8 mouse cellular contexts compared by ENCODE assay signal in the genomic region with DNA sequence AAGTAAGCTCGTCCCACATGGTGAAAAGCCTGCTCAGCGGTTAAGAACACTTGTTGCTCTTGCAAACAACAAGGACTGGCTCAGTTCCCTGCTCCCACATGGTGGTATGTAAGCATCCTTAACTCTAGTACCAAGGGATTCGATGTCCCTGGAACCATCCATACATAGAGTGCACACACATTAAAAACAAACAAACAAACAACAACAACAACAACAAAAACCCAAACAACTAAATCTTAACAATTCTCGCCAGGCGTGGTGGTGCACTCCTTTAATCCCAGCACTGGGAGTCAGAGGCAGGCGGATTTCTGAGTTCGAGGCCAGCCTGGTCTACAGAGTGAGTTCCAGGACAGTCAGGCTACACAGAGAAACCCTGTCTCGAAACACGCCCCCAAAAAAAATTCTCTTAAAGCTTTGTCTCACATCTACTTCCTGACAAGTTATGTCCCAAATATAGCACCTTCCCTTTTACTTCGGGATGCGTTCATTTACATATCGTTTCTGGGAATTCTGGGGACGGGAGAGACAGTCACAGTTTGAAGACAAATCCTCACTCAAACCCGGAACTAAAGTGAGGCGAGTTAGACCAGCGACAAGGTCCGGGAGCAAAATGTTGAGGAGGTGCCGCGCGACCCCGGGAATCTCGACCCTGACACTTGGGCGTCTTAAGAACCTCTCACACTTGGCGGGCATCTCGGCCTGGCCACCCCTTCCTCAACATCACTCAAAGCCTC. TPM values are rescaled to one million over a fixed set of nuclear protein-coding genes. Genes with fewer than 3 reads are reported as not detected.
DNase-seq lines count a peak whose midpoint lies in the region; ATAC-seq and TF ChIP-seq lines count a peak whose summit lies in the region.

No protein-coding gene starts in this region.

- peak overlapping the region; percentile 91 for H3K27ac ChIP-seq in kidney, embryonic 15.5 days
- H3K27ac ChIP-seq in embryonic facial prominence, embryonic 12.5 days = peak overlapping the region; percentile 57; the same call in 1 of the 2 replicates
- peak overlapping the region; percentile 65 for H3K27ac ChIP-seq in intestine, postnatal 0 days (ENCODE audit: low read depth, low read length)

- peak overlapping the region; percentile 83 for H3K4me2 ChIP-seq in kidney, embryonic 15.5 days
- H3K4me2 ChIP-seq in embryonic facial prominence, embryonic 12.5 days (replicated peaks) = peak overlapping the region; percentile 82
- peak overlapping the region; percentile 90 for H3K4me2 ChIP-seq in intestine, postnatal 0 days (replicated peaks; ENCODE audit: low read depth)
- H3K4me2 ChIP-seq in myocyte (ENCODE audit: low read depth) = peak overlapping the region; percentile 64

- peak overlapping the region; percentile 45 for H3ac ChIP-seq in myocyte (ENCODE audit: control insufficient read depth, insufficient read length)

- H3K79me2 ChIP-seq in myocyte (ENCODE audit: control insufficient read depth, insufficient read depth) = peaks cover 12% of the 10 kb centered on the region

- TF ChIP-seq POLR2A in myocyte (IDR thresholded peaks at IDR 0.05; ENCODE audit: insufficient read length, low read depth) = no peak

- no peaks in the 10 kb centered on the region for H3K27me3 ChIP-seq in kidney, embryonic 15.5 days
- no peaks in the 10 kb centered on the region for H3K27me3 ChIP-seq in embryonic facial prominence, embryonic 12.5 days
- H3K27me3 ChIP-seq in intestine, postnatal 0 days (replicated peaks; ENCODE audit: control insufficient read depth, insufficient read depth, low read length) = no peaks in the 10 kb centered on the region
- H3K27me3 ChIP-seq in myocyte (ENCODE audit: control insufficient read depth, insufficient read depth, insufficient read length) = no peaks in the 10 kb centered on the region

- peaks cover 3% of the 10 kb centered on the region; the same call in 1 of the 2 replicates for H3K36me3 ChIP-seq in kidney, embryonic 15.5 days
- no peaks in the 10 kb centered on the region for H3K36me3 ChIP-seq in embryonic facial prominence, embryonic 12.5 days
- H3K36me3 ChIP-seq in intestine, postnatal 0 days (ENCODE audit: control insufficient read depth, insufficient read depth) = no peaks in the 10 kb centered on the region
- H3K36me3 ChIP-seq in myocyte (ENCODE audit: control insufficient read depth, insufficient read depth) = no peaks in the 10 kb centered on the region

- H3K9ac ChIP-seq in kidney, embryonic 15.5 days = peak overlapping the region; percentile 89
- H3K9ac ChIP-seq in embryonic facial prominence, embryonic 12.5 days = peak overlapping the region; percentile 77
- peak overlapping the region; percentile 79 for H3K9ac ChIP-seq in intestine, postnatal 0 days (ENCODE audit: low read depth, low read length)

- peaks cover 51% of the 10 kb centered on the region for H3K4me1 ChIP-seq in kidney, embryonic 15.5 days
- peaks cover 12% of the 10 kb centered on the region for H3K4me1 ChIP-seq in embryonic facial prominence, embryonic 12.5 days
- H3K4me1 ChIP-seq in intestine, postnatal 0 days (replicated peaks; ENCODE audit: control insufficient read depth, insufficient read depth, low read length) = peaks cover 7% of the 10 kb centered on the region; the same call in 1 of the 2 replicates

- no peak for ATAC-seq in kidney, embryonic 15.5 days (replicated peaks; ENCODE audit: low FRiP score)
- no peak for ATAC-seq in embryonic facial prominence, embryonic 12.5 days (ENCODE audit: insufficient number of reproducible peaks, insufficient read depth, low FRiP score, low TSS enrichment)
- ATAC-seq in intestine, postnatal 0 days = no peak

- DNase-seq in kidney, adult 8-10 months = no peak
- DNase-seq in thymus, postnatal 4 days = no peak
- DNase-seq in cerebellum, adult 8-10 months = no peak
- DNase-seq in Muller cell, postnatal 12 days (ENCODE audit: inconsistent ontology term) = no peak

- WGBS in kidney, embryonic 15.5 days = 17% methylated on average over 25 of the region's 25 CpGs
- WGBS in embryonic facial prominence, embryonic 12.5 days = 19% methylated on average over 25 of the region's 25 CpGs
- 15% methylated on average over 25 of the region's 25 CpGs for WGBS in intestine, postnatal 0 days

- TF ChIP-seq CTCF in intestine, postnatal 0 days (IDR thresholded peaks at IDR 0.05; ENCODE audit: low read depth) = no peak

- H3K9me3 ChIP-seq in kidney, embryonic 15.5 days (replicated peaks) = no peaks in the 10 kb centered on the region
- no peaks in the 10 kb centered on the region for H3K9me3 ChIP-seq in embryonic facial prominence, embryonic 12.5 days
- no peaks in the 10 kb centered on the region for H3K9me3 ChIP-seq in intestine, postnatal 0 days (ENCODE audit: control insufficient read depth)

- H3K4me3 ChIP-seq in kidney, embryonic 15.5 days (replicated peaks) = peak overlapping the region; percentile 93
- peak overlapping the region; percentile 88 for H3K4me3 ChIP-seq in embryonic facial prominence, embryonic 12.5 days
- H3K4me3 ChIP-seq in intestine, postnatal 0 days (ENCODE audit: low read depth, low read length) = peak overlapping the region; percentile 76
- peak overlapping the region; percentile 44 for H3K4me3 ChIP-seq in myocyte

TF ChIP-seq in myocyte, 11 proteins besides CTCF, POLR2A, EP300 and RAD21:
- TF ChIP-seq REST (IDR thresholded peaks at IDR 0.05; ENCODE audit: insufficient read depth, insufficient read length) (no peak), TCF12 (IDR thresholded peaks at IDR 0.05; ENCODE audit: insufficient read depth, poor library complexity, severe bottlenecking) (no peak), CEBPB (IDR thresholded peaks at IDR 0.05; ENCODE audit: insufficient read depth, poor library complexity, severe bottlenecking) (no peak), MYOD1 (IDR thresholded peaks at IDR 0.05; ENCODE audit: control insufficient read depth in 1 of 3, insufficient read length in 2 of 3, low read depth in 2 of 3) (no peak), E2F4 (IDR thresholded peaks at IDR 0.05; ENCODE audit: insufficient read depth) (no peak), POLR2AphosphoS2 (IDR thresholded peaks at IDR 0.05; ENCODE audit: insufficient read length, low read depth) (no peak), TCF3 (IDR thresholded peaks at IDR 0.05; ENCODE audit: insufficient read length, low read depth) (no peak), MYOG (IDR thresholded peaks at IDR 0.05; ENCODE audit: control insufficient read depth in 1 of 3, insufficient read depth in 1 of 3, insufficient read length in 2 of 3, low read depth in 2 of 3) (no peak), USF1 (IDR thresholded peaks at IDR 0.05; ENCODE audit: low read depth) (no peak), MAX (IDR thresholded peaks at IDR 0.05; ENCODE audit: low read depth) (no peak), SRF (IDR thresholded peaks at IDR 0.05; ENCODE audit: control insufficient read depth, insufficient read length, low read depth) (no peak)

RNA-seq across cellular contexts. Expression of a gene that starts 0.8 kb away (rescaled TPM):
- 22.9 and 27.0 TPM in 2 replicates for polyA plus RNA-seq in kidney, embryonic 15.5 days (2015; fragmentation: Nextera tagmentation; extraction: Ambion mirVana)
- 15.6 and 17.3 TPM in 2 replicates for polyA plus RNA-seq in embryonic facial prominence, embryonic 12.5 days (2016; fragmentation: Nextera tagmentation; extraction: Ambion mirVana)
- 9.8 and 10.8 TPM in 2 replicates for polyA plus RNA-seq in intestine, postnatal 0 days (2015; fragmentation: Nextera tagmentation; extraction: Ambion mirVana)
- 13.7 TPM for polyA plus RNA-seq in myocyte (2012; fragmentation: generic; extraction: Trizol)

RNA-seq across cellular contexts. Expression of a gene that starts 20.3 kb away (rescaled TPM):
- polyA plus RNA-seq in kidney, embryonic 15.5 days (2015; fragmentation: Nextera tagmentation; extraction: Ambion mirVana) = 220 and 232 TPM in 2 replicates
- polyA plus RNA-seq in embryonic facial prominence, embryonic 12.5 days (2016; fragmentation: Nextera tagmentation; extraction: Ambion mirVana) = 80.2 and 86.9 TPM in 2 replicates
- polyA plus RNA-seq in intestine, postnatal 0 days (2015; fragmentation: Nextera tagmentation; extraction: Ambion mirVana) = 67.7 and 74.7 TPM in 2 replicates
- polyA plus RNA-seq in myocyte (2012; fragmentation: generic; extraction: Trizol) = 2.5 TPM

RNA-seq across cellular contexts. Expression of a gene that starts 28.0 kb away (rescaled TPM):
- 135 and 147 TPM in 2 replicates for polyA plus RNA-seq in kidney, embryonic 15.5 days (2015; fragmentation: Nextera tagmentation; extraction: Ambion mirVana)
- polyA plus RNA-seq in embryonic facial prominence, embryonic 12.5 days (2016; fragmentation: Nextera tagmentation; extraction: Ambion mirVana) = 93.6 and 99.3 TPM in 2 replicates
- polyA plus RNA-seq in intestine, postnatal 0 days (2015; fragmentation: Nextera tagmentation; extraction: Ambion mirVana) = 148 and 157 TPM in 2 replicates
- polyA plus RNA-seq in myocyte (2012; fragmentation: generic; extraction: Trizol) = 141 TPM

RNA-seq across cellular contexts. Expression of a gene that starts 34.9 kb away (rescaled TPM):
- 25.5 and 27.2 TPM in 2 replicates for polyA plus RNA-seq in kidney, embryonic 15.5 days (2015; fragmentation: Nextera tagmentation; extraction: Ambion mirVana)
- polyA plus RNA-seq in embryonic facial prominence, embryonic 12.5 days (2016; fragmentation: Nextera tagmentation; extraction: Ambion mirVana) = 7.7 and 8.0 TPM in 2 replicates
- 4.6 and 4.7 TPM in 2 replicates for polyA plus RNA-seq in intestine, postnatal 0 days (2015; fragmentation: Nextera tagmentation; extraction: Ambion mirVana)
- polyA plus RNA-seq in myocyte (2012; fragmentation: generic; extraction: Trizol) = 0.19 TPM

RNA-seq across cellular contexts. Expression of a gene that starts 50.3 kb away (rescaled TPM):
- polyA plus RNA-seq in kidney, embryonic 15.5 days (2015; fragmentation: Nextera tagmentation; extraction: Ambion mirVana) = 0.78 and 0.82 TPM in 2 replicates
- 0.13 and 0.24 TPM in 2 replicates for polyA plus RNA-seq in embryonic facial prominence, embryonic 12.5 days (2016; fragmentation: Nextera tagmentation; extraction: Ambion mirVana)
- 0.13 and 0.22 TPM in 2 replicates for polyA plus RNA-seq in intestine, postnatal 0 days (2015; fragmentation: Nextera tagmentation; extraction: Ambion mirVana)
- 0.56 TPM for polyA plus RNA-seq in myocyte (2012; fragmentation: generic; extraction: Trizol)

Comparison
In these comparisons a context has a peak if more than half of its experiments do, and no peak if none do; other contexts are left out.
1. RNA of a gene that starts 20.3 kb away (polyA plus RNA-seq): 220 to 232 TPM in kidney, embryonic 15.5 days, 80.2 to 86.9 TPM in embryonic facial prominence, embryonic 12.5 days and 67.7 to 74.7 TPM in intestine, postnatal 0 days; 2.5 TPM in myocyte (single experiment); every median in the first group is over 10 times any median in the second.
2. Peak in every context shown above with its lines, with median percentiles within 50 percentile points of each other: H3K27ac ChIP-seq, H3K4me2 ChIP-seq, H3K4me3 ChIP-seq and H3K9ac ChIP-seq.